Mouse (Mus musculus) olfactory bulb, adult 2 months (tissue): ENCODE results near the gene Zfp750. TPM values are rescaled to one million over a fixed set of nuclear protein-coding genes. Genes with fewer than 3 reads are reported as not detected.

ENCODE experiments used
- H3K27ac ChIP-seq: fragments of 200-500 bp; 2 replicates; pipeline ENCODE4 v1.5.1; 2012; ENCODE audit warnings: low read depth, low read length; ENCODE audit not compliant: insufficient read depth
- H3K4me1 ChIP-seq: fragments of 200-500 bp; 2 replicates; pipeline ENCODE4 v1.6.1; 2012; ENCODE audit warnings: low read length; ENCODE audit not compliant: control insufficient read depth, insufficient read depth
- H3K4me3 ChIP-seq: fragments of 200-500 bp; 2 replicates; pipeline ENCODE4 v1.5.1; 2012; ENCODE audit warnings: mild to moderate bottlenecking, low read depth, low read length, moderate library complexity; ENCODE audit not compliant: insufficient read depth
- CTCF ChIP-seq: fragments of 200-500 bp; IDR thresholded peaks from 2 replicates; pipeline ENCODE4 v1.5.1; 2012; ENCODE audit warnings: low read depth, mild to moderate bottlenecking, low read length, moderate library complexity; ENCODE audit not compliant: insufficient read depth
- POLR2A ChIP-seq: fragments of 200-500 bp; IDR thresholded peaks from 2 replicates; pipeline ENCODE4 v1.6.1; 2012; ENCODE audit warnings: mild to moderate bottlenecking, low read depth, low read length, moderate library complexity; ENCODE audit not compliant: insufficient read depth
- WGBS: fragments of 180-500 bp; shearing (Covaris S2); methylation state at CpG from one replicate; pipeline ENCODE4 v1.1.7; 2018; 5-methylcytosine and 5-hydroxymethylcytosine counted together
- polyA plus RNA-seq: library from polyadenylated mRNA; stranded (reverse); fragments of >200 nt; gene quantifications from 2 replicates; pipeline ENCODE4 v1.2.4, GENCODE M21; 2012; ENCODE audit warnings: low replicate concordance; ENCODE audit not compliant: missing spikeins, insufficient read depth, insufficient read length

The Zfp750 gene
- not detected in 2 replicates for polyA plus RNA-seq

GRCm38 (mm10) chr11:121519131-121519530 lies at the start of gene Zfp750:
Gene Zfp750, minus strand, starts transcription at chr11:121519333.
- 37% methylated on average over 10 of the region's 10 CpGs for WGBS
- H3K4me1 ChIP-seq: peaks cover 16% of the 10 kb centered on the region
- TF ChIP-seq CTCF (no peak), POLR2A (no peak)
- H3K4me3 ChIP-seq: no peak within 1 kb of the TSS
- no peak within 1 kb of the TSS for H3K27ac ChIP-seq

GRCm38 (mm10) chr11:121564265-121564664 lies 45.1 kb upstream of the Zfp750 start:
- H3K27ac ChIP-seq: no peak overlapping the region
- TF ChIP-seq CTCF (no peak), POLR2A (no peak)
- WGBS: 98% methylated on average over 4 of the region's 4 CpGs
- no peaks in the 10 kb centered on the region for H3K4me1 ChIP-seq
- H3K4me3 ChIP-seq: no peak overlapping the region

- Histone ChIP-seq H3K4me1 (no peaks in the 10 kb centered on the region), H3K4me3 (no peak overlapping the region), H3K27ac (no peak overlapping the region)
- no peak for TF ChIP-seq POLR2A
- TF ChIP-seq CTCF: no peak
- 95% methylated on average over 5 of the region's 5 CpGs for WGBS
Measured at GRCm38 (mm10) chr11:121563312-121563711, 44.2 kb upstream of the Zfp750 start.

GRCm38 (mm10) chr11:121560294-121560663 lies 41.1 kb upstream of the Zfp750 start:
- WGBS: 84% methylated on average over 7 of the region's 7 CpGs
- H3K4me1 ChIP-seq: no peaks in the 10 kb centered on the region
- H3K27ac ChIP-seq: no peak overlapping the region
- TF ChIP-seq POLR2A (no peak), CTCF (no peak)
- no peak overlapping the region for H3K4me3 ChIP-seq

- TF ChIP-seq POLR2A (no peak), CTCF (no peak)
- Histone ChIP-seq H3K4me1 (no peaks in the 10 kb centered on the region), H3K4me3 (no peak overlapping the region), H3K27ac (no peak overlapping the region)
- 91% methylated on average over 4 of the region's 4 CpGs for WGBS
Measured at GRCm38 (mm10) chr11:121559527-121560293, 40.6 kb upstream of the Zfp750 start.

GRCm38 (mm10) chr11:121558522-121558921 lies 39.4 kb upstream of the Zfp750 start:
- Histone ChIP-seq H3K4me3 (no peak overlapping the region), H3K4me1 (no peaks in the 10 kb centered on the region), H3K27ac (no peak overlapping the region)
- 70% methylated on average over 3 of the region's 3 CpGs for WGBS
- no peak for TF ChIP-seq CTCF
- TF ChIP-seq POLR2A: no peak

- TF ChIP-seq CTCF (no peak), POLR2A (no peak)
- Histone ChIP-seq H3K27ac (no peak overlapping the region), H3K4me3 (no peak overlapping the region), H3K4me1 (no peaks in the 10 kb centered on the region)
- WGBS: 100% methylated on average over 1 of the region's 1 CpGs
Measured at GRCm38 (mm10) chr11:121557946-121558345, 38.8 kb upstream of the Zfp750 start.

- peaks cover 3% of the 10 kb centered on the region; the same call in 1 of the 2 replicates for H3K4me1 ChIP-seq
- WGBS: 69% methylated on average over 1 of the region's 1 CpGs
- H3K27ac ChIP-seq: no peak overlapping the region
- TF ChIP-seq CTCF: no peak
- no peak for TF ChIP-seq POLR2A
- no peak overlapping the region for H3K4me3 ChIP-seq
Measured at GRCm38 (mm10) chr11:121556727-121557126, 37.6 kb upstream of the Zfp750 start.

GRCm38 (mm10) chr11:121553458-121553857 lies 34.3 kb upstream of the Zfp750 start:
- no peak for TF ChIP-seq CTCF
- no peak for TF ChIP-seq POLR2A
- H3K27ac ChIP-seq: no peak overlapping the region
- peaks cover 13% of the 10 kb centered on the region for H3K4me1 ChIP-seq
- WGBS: 89% methylated on average over 3 of the region's 3 CpGs
- no peak overlapping the region for H3K4me3 ChIP-seq
